Mouse (Mus musculus): ENCODE results near the gene Plk1.

The Plk1 gene

GRCm38 (mm10) chr7:122193919-122194318, 34.7 kb downstream of the Plk1 start:
- in situ Hi-C loops (cut with MboI) = no loop called here

GRCm38 (mm10) chr7:122196771-122197170, 37.5 kb downstream of the Plk1 start:
- in situ Hi-C loops (cut with MboI) = no loop called here

- in situ Hi-C loops (cut with MboI) = no loop called here
Measured at GRCm38 (mm10) chr7:122197306-122197705, 38.1 kb downstream of the Plk1 start.

- in situ Hi-C loops (cut with MboI) = no loop called here
Measured at GRCm38 (mm10) chr7:122199296-122199695, 40.1 kb downstream of the Plk1 start.

GRCm38 (mm10) chr7:122203936-122204335, 44.7 kb downstream of the Plk1 start:
- in situ Hi-C loops (cut with MboI) = no loop called here

- in situ Hi-C loops (cut with MboI) = no loop called here
Measured at GRCm38 (mm10) chr7:122206121-122206520, 46.9 kb downstream of the Plk1 start.

GRCm38 (mm10) chr7:122208276-122209021, 49.2 kb downstream of the Plk1 start:
- in situ Hi-C loops (cut with MboI) = no loop called here

GRCm38 (mm10) chr7:122219315-122219801, 60.1 kb downstream of the Plk1 start, which contains the start of gene Chp2:
Chp2 (plus strand) TSS chr7:122219496.
- in situ Hi-C loops (cut with MboI) = no loop called here

All from mature B cell (primary cell).